Mouse (Mus musculus) cortical plate, adult 2 months (tissue): ENCODE results near the gene H2-T23.
"Not testable (repeated sequence)": the region's sequence is repeated elsewhere in the genome, so short reads cannot be mapped to it uniquely, and the experiment has no call there.

Source experiments
- CTCF ChIP-seq: fragments of 200-500 bp; IDR thresholded peaks from 2 replicates; pipeline ENCODE4 v1.5.1; 2011; ENCODE audit warnings: mild to moderate bottlenecking, control low read depth, low read length; ENCODE audit not compliant: insufficient read depth; ENCODE audit errors: extremely low read depth
- POLR2A ChIP-seq: fragments of 200-500 bp; IDR thresholded peaks from 2 replicates; pipeline ENCODE4 v1.6.1; 2011; ENCODE audit warnings: mild to moderate bottlenecking, low read length, control low read depth; ENCODE audit not compliant: insufficient read depth; ENCODE audit errors: extremely low read depth

DNA sequence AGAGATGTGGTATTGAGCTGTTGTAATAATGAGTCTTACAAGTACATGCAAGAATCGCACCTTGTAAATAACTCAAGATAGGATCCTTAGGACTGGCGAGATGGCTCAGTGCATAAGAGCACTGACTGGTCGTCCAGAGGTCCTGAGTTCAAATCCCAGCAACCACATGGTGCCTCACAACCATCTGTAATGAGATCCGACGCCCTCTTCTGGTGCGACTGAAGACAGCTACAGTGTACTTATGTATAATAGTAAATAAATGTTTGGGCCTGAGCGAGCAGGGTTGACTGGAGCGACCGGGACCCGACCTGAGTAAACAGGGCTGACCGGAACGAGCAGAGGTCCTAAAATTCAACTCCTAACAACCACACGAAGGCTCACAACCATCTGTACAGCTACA is 3.5 kb upstream of the H2-T23 start:
- not testable (repeated sequence) for TF ChIP-seq CTCF, POLR2A
